Mouse (Mus musculus) lung, postnatal 25 days (tissue): Measurements from ENCODE around the gene Trim43b.
A peak's percentile ranks its signal among the peaks of the same experiment; 100 is the strongest.
"Not testable (repeated sequence)": the region's sequence is repeated elsewhere in the genome, so short reads cannot be mapped to it uniquely, and the experiment has no call there.

Source experiments
- DNase-seq: peaks from one replicate; pipeline ENCODE4 v3.0.0; 2022; ENCODE audit warnings: low spot score

The Trim43b gene

GRCm38 (mm10) chr9:89092735-89093134 is at the start of gene Trim43b:
Gene Trim43b (minus strand): TSS chr9:89092835.
- DNase-seq, result not testable (repeated sequence)

GRCm38 (mm10) chr9:89104576-89104975 is 11.9 kb upstream of the Trim43b start:
- not testable (repeated sequence) for DNase-seq

- not testable (repeated sequence) for DNase-seq
Observed at GRCm38 (mm10) chr9:89086746-89087145, 5.9 kb downstream of the Trim43b start.

- not testable (repeated sequence) for DNase-seq
Observed at GRCm38 (mm10) chr9:89079637-89080036, 13.0 kb downstream of the Trim43b start.

- not testable (repeated sequence) for DNase-seq
Observed at GRCm38 (mm10) chr9:89076508-89076907, 16.1 kb downstream of the Trim43b start.

GRCm38 (mm10) chr9:89067143-89067501 is 25.5 kb downstream of the Trim43b start:
- DNase-seq, result not testable (repeated sequence)

GRCm38 (mm10) chr9:89066378-89067142 is 26.1 kb downstream of the Trim43b start:
- peak; percentile 76 for DNase-seq
